11 mouse cellular contexts compared by ENCODE assay signal in genomic region chr12:84063228-84063627, GRCm38 (mm10). TPM values are rescaled to one million over a fixed set of nuclear protein-coding genes. Genes with fewer than 3 reads are reported as not detected.
DNase-seq lines count a peak whose midpoint lies in the region; ATAC-seq and TF ChIP-seq lines count a peak whose summit lies in the region.
"Had no signal": no experiment of that assay in that cellular context is flagged by ENCODE, and none has a peak within 500 bp of the region (broad histone marks: within the 10 kb centered on the region; RNA-seq: fewer than 3 reads in every experiment).

No protein-coding gene starts in this region.

- H3K36me3 ChIP-seq in kidney, embryonic 16.5 days (ENCODE audit: insufficient read depth, low read length): no peaks in the 10 kb centered on the region
- H3K36me3 ChIP-seq in ES-E14 (ENCODE audit: control insufficient read depth, insufficient read depth, low read length, poor library complexity, severe bottlenecking): no peaks in the 10 kb centered on the region
- no peaks in the 10 kb centered on the region for H3K36me3 ChIP-seq in neural tube, embryonic 15.5 days
- H3K36me3 ChIP-seq: limb, embryonic 15.5 days; stomach, embryonic 15.5 days had no signal

- peaks cover 8% of the 10 kb centered on the region for H3K27me3 ChIP-seq in kidney, embryonic 16.5 days (ENCODE audit: insufficient read depth, low read length)
- H3K27me3 ChIP-seq in neural tube, embryonic 15.5 days (replicated peaks): peaks cover 9% of the 10 kb centered on the region

- DNase-seq in kidney, adult 9 months: peak; percentile 45
- DNase-seq in ES-E14 (ENCODE audit: low read depth, low spot score): peak; percentile 67
- peak; percentile 12 for DNase-seq in lung, postnatal 25 days (ENCODE audit: low spot score)

- peak; percentile 57; the same call in 1 of the 2 replicates for TF ChIP-seq CTCF in bone marrow, adult 2 months (IDR thresholded peaks at IDR 0.05; ENCODE audit: control insufficient read depth, insufficient read depth, low read length)

- no peak overlapping the region for H3K9ac ChIP-seq in kidney, embryonic 16.5 days (replicated peaks; ENCODE audit: low read length)
- H3K9ac ChIP-seq in ES-E14 (ENCODE audit: insufficient read depth, low read depth, low read length, poor library complexity, severe bottlenecking): no peak overlapping the region
- H3K9ac ChIP-seq in neural tube, embryonic 15.5 days (replicated peaks): no peak overlapping the region
- H3K9ac ChIP-seq: limb, embryonic 15.5 days; stomach, embryonic 15.5 days had no signal

- H3K9me3 ChIP-seq in kidney, embryonic 16.5 days (ENCODE audit: low read length): peaks cover 3% of the 10 kb centered on the region; the same call in 1 of the 2 replicates
- no peaks in the 10 kb centered on the region for H3K9me3 ChIP-seq in ES-E14 (ENCODE audit: control insufficient read depth, insufficient read depth, low read depth, low read length)
- no peaks in the 10 kb centered on the region for H3K9me3 ChIP-seq in neural tube, embryonic 15.5 days (replicated peaks)
- H3K9me3 ChIP-seq: limb, embryonic 15.5 days; stomach, embryonic 15.5 days had no signal

- no peak overlapping the region for H3K4me2 ChIP-seq in kidney, embryonic 16.5 days (replicated peaks; ENCODE audit: low read depth, low read length)
- H3K4me2 ChIP-seq in neural tube, embryonic 15.5 days: no peak overlapping the region
- H3K4me2 ChIP-seq: limb, embryonic 15.5 days; stomach, embryonic 15.5 days had no signal

- in situ Hi-C loops in ES-E14 (cut with MboI; ENCODE audit: low sequenced_read_pairs in 2 of 2, unreplicated experiment in 2 of 2): no loop called here

- 72% methylated on average over 5 of the region's 5 CpGs for WGBS in kidney, embryonic 16.5 days
- WGBS in bone marrow, adult 2 months: 68% methylated on average over 5 of the region's 5 CpGs
- 76% methylated on average over 5 of the region's 5 CpGs for WGBS in neural tube, embryonic 15.5 days

- TF ChIP-seq POLR2A in bone marrow, adult 2 months (IDR thresholded peaks at IDR 0.05; ENCODE audit: borderline replicate concordance, control insufficient read depth, low read depth, low read length): no peak

- no peaks in the 10 kb centered on the region for H3K4me1 ChIP-seq in kidney, embryonic 16.5 days (ENCODE audit: insufficient read depth, low read length)
- peaks cover 0 to 2% of the 10 kb centered on the region in 2 experiments; a peak in 1 of 4 replicates for H3K4me1 ChIP-seq in ES-E14 (ENCODE audit: control insufficient read depth in 2 of 2, insufficient read depth in 2 of 2, low read length in 2 of 2, poor library complexity in 1 of 2)
- no peaks in the 10 kb centered on the region for H3K4me1 ChIP-seq in bone marrow, adult 2 months (ENCODE audit: control insufficient read depth, insufficient read depth, low read length)
- H3K4me1 ChIP-seq in neural tube, embryonic 15.5 days: no peaks in the 10 kb centered on the region
- H3K4me1 ChIP-seq: limb, embryonic 15.5 days; stomach, embryonic 15.5 days had no signal

- no peak for ATAC-seq in kidney, embryonic 16.5 days (ENCODE audit: low FRiP score, low TSS enrichment)
- no peak for ATAC-seq in neural tube, embryonic 15.5 days (ENCODE audit: low FRiP score)
- ATAC-seq in monocyte, adult 5-6 weeks (replicated peaks; ENCODE audit: insufficient number of reproducible peaks, low FRiP score, low TSS enrichment, poor library complexity, severe bottlenecking): no peak
- ATAC-seq: forebrain, embryonic 14.5 days had no signal

- H3K27ac ChIP-seq in kidney, embryonic 16.5 days (ENCODE audit: low read length): no peak overlapping the region
- no peak overlapping the region for H3K27ac ChIP-seq in ES-E14 (ENCODE audit: insufficient read depth, low read depth, low read length, poor library complexity, severe bottlenecking)
- no peak overlapping the region for H3K27ac ChIP-seq in bone marrow, adult 2 months (ENCODE audit: control insufficient read depth, insufficient read depth, low read depth, low read length, poor library complexity)
- no peak overlapping the region for H3K27ac ChIP-seq in neural tube, embryonic 15.5 days (replicated peaks)
- H3K27ac ChIP-seq: limb, embryonic 15.5 days; stomach, embryonic 15.5 days had no signal

- H3K4me3 ChIP-seq in kidney, embryonic 16.5 days (ENCODE audit: low read length): no peak overlapping the region
- H3K4me3 ChIP-seq in ES-E14 (ENCODE audit: insufficient read depth in 1 of 2, low read depth in 1 of 2, low read length in 2 of 2, poor library complexity in 1 of 2, severe bottlenecking in 1 of 2): no peak overlapping the region
- H3K4me3 ChIP-seq in bone marrow, adult 2 months (replicated peaks; ENCODE audit: control insufficient read depth, low read depth, low read length): no peak overlapping the region
- H3K4me3 ChIP-seq in neural tube, embryonic 15.5 days (replicated peaks): no peak overlapping the region
- H3K4me3 ChIP-seq: limb, embryonic 15.5 days; stomach, embryonic 15.5 days had no signal

TF ChIP-seq in ES-E14, 5 proteins besides CTCF, POLR2A, EP300 and RAD21:
- TF ChIP-seq HCFC1 (IDR thresholded peaks at IDR 0.05; ENCODE audit: borderline replicate concordance, insufficient read depth, low read length): no peak
- TF ChIP-seq ZC3H11A (IDR thresholded peaks at IDR 0.05; ENCODE audit: borderline replicate concordance, low read depth, low read length): peak; percentile 91
- TF ChIP-seq MAFK (IDR thresholded peaks at IDR 0.05; ENCODE audit: insufficient read depth, low read depth, low read length): no peak
- TF ChIP-seq CHD2 (IDR thresholded peaks at IDR 0.05; ENCODE audit: low read depth, low read length): no peak
- no peak for TF ChIP-seq ZNF384 (IDR thresholded peaks at IDR 0.05; ENCODE audit: low read depth, low read length)
TF ChIP-seq in ES-E14: peak in this region for 1.

RNA-seq across cellular contexts. Expression of gene Acot5, which starts 5.9 kb away (rescaled TPM):
- polyA plus RNA-seq in kidney, embryonic 16.5 days (2015; fragmentation: Nextera tagmentation; extraction: Ambion mirVana): not detected in 2 replicates
- total RNA-seq in ES-E14 (2012; rRNA removed): not detected in 2 replicates
- not detected in 2 replicates for polyA plus RNA-seq in bone marrow, adult 2 months (2011; ENCODE audit: insufficient read depth, insufficient read length, low replicate concordance, missing spikeins)
- polyA plus RNA-seq in neural tube, embryonic 15.5 days (2015; fragmentation: Nextera tagmentation; extraction: Ambion mirVana): 0.88 and 1.00 TPM in 2 replicates
- total RNA-seq in monocyte, adult 5-6 weeks (2017): not detected in 3 replicates
- total RNA-seq: hematopoietic stem cell, adult 5-6 weeks had no signal
- polyA plus RNA-seq: forebrain, embryonic 14.5 days; limb, embryonic 15.5 days had no signal

RNA-seq across cellular contexts. Expression of gene Acot3, which starts 11.3 kb away (rescaled TPM):
- polyA plus RNA-seq in kidney, embryonic 16.5 days (2015; fragmentation: Nextera tagmentation; extraction: Ambion mirVana): 2.6 and 3.4 TPM in 2 replicates
- total RNA-seq in ES-E14 (2012; rRNA removed): 0.27 and 0.32 TPM in 2 replicates
- not detected in 2 replicates for polyA plus RNA-seq in bone marrow, adult 2 months (2011; ENCODE audit: insufficient read depth, insufficient read length, low replicate concordance, missing spikeins)
- polyA plus RNA-seq in neural tube, embryonic 15.5 days (2015; fragmentation: Nextera tagmentation; extraction: Ambion mirVana): 0.80 and 1.1 TPM in 2 replicates
- not detected in 3 replicates for total RNA-seq in monocyte, adult 5-6 weeks (2017)
- total RNA-seq: hematopoietic stem cell, adult 5-6 weeks had no signal
- polyA plus RNA-seq: limb, embryonic 15.5 days had no signal

RNA-seq across cellular contexts. Expression of gene Gm49366, which starts 24.5 kb away (rescaled TPM):
- not detected in 2 replicates for polyA plus RNA-seq in kidney, embryonic 16.5 days (2015; fragmentation: Nextera tagmentation; extraction: Ambion mirVana)
- not detected in 2 replicates for total RNA-seq in ES-E14 (2012; rRNA removed)
- polyA plus RNA-seq in bone marrow, adult 2 months (2011; ENCODE audit: insufficient read depth, insufficient read length, low replicate concordance, missing spikeins): not detected in 2 replicates
- not detected in 2 replicates for polyA plus RNA-seq in neural tube, embryonic 15.5 days (2015; fragmentation: Nextera tagmentation; extraction: Ambion mirVana)
- total RNA-seq in monocyte, adult 5-6 weeks (2017): not detected in 3 replicates
- total RNA-seq: hematopoietic stem cell, adult 5-6 weeks had no signal
- polyA plus RNA-seq: forebrain, embryonic 14.5 days; limb, embryonic 15.5 days; stomach, embryonic 15.5 days had no signal

RNA-seq across cellular contexts. Expression of gene Acot4, which starts 25.0 kb away (rescaled TPM):
- polyA plus RNA-seq in kidney, embryonic 16.5 days (2015; fragmentation: Nextera tagmentation; extraction: Ambion mirVana): 8.0 and 11.5 TPM in 2 replicates
- 0.04 and 0.05 TPM in 2 replicates for total RNA-seq in ES-E14 (2012; rRNA removed)
- 0.32 and 2.4 TPM in 2 replicates for polyA plus RNA-seq in bone marrow, adult 2 months (2011; ENCODE audit: insufficient read depth, insufficient read length, low replicate concordance, missing spikeins)
- 0.55 and 1.2 TPM in 2 replicates for polyA plus RNA-seq in neural tube, embryonic 15.5 days (2015; fragmentation: Nextera tagmentation; extraction: Ambion mirVana)
- total RNA-seq in monocyte, adult 5-6 weeks (2017): not detected in 3 replicates

RNA-seq across cellular contexts. Expression of gene Acot6, which starts 37.2 kb away (rescaled TPM):
- 1.7 and 1.9 TPM in 2 replicates for polyA plus RNA-seq in kidney, embryonic 16.5 days (2015; fragmentation: Nextera tagmentation; extraction: Ambion mirVana)
- 0.36 and 0.58 TPM in 2 replicates for total RNA-seq in ES-E14 (2012; rRNA removed)
- 0.62 and 0.75 TPM in 2 replicates for polyA plus RNA-seq in bone marrow, adult 2 months (2011; ENCODE audit: insufficient read depth, insufficient read length, low replicate concordance, missing spikeins)
- 1.4 and 1.6 TPM in 2 replicates for polyA plus RNA-seq in neural tube, embryonic 15.5 days (2015; fragmentation: Nextera tagmentation; extraction: Ambion mirVana)
- 0.10 TPM in 1 of 3 replicates, not detected in the others for total RNA-seq in monocyte, adult 5-6 weeks (2017)

Comparison
In these comparisons a context has a peak if more than half of its experiments do, and no peak if none do; other contexts are left out.
1. DNase-seq: peak in every context shown above with its lines; median percentile 67 in ES-E14; 45 in kidney, adult 9 months; 12 in lung, postnatal 25 days.